Mouse (Mus musculus): ENCODE measurements around the gene Mdh2.

Mdh2 gene

GRCm38 (mm10) chr5:135835981-135836380 is 57.7 kb downstream of the Mdh2 start:
- DNase-seq: no peak

All from right cerebral cortex, postnatal 14 days (tissue).